Mouse (Mus musculus) midbrain, embryonic 10.5 days (tissue): Measurements from ENCODE around the gene Pqbp1. TPM values are rescaled to one million over a fixed set of nuclear protein-coding genes. Genes with fewer than 3 reads are reported as not detected.
A peak's percentile ranks its signal among the peaks of the same experiment; 100 is the strongest.

ENCODE experiments used
- DNase-seq: peaks from one replicate; pipeline ENCODE4 v3.0.0-alpha.2; 2017; ENCODE audit warnings: low spot score
- H3K27ac ChIP-seq: fragments of 300-500 bp; sonication (generic); replicated peaks from 2 replicates; pipeline ENCODE4 v1.5.1; 2016; ENCODE audit warnings: mild to moderate bottlenecking
- H3K27me3 ChIP-seq: fragments of 300-500 bp; sonication (generic); 2 replicates; pipeline ENCODE4 v1.6.1; 2016; ENCODE audit warnings: low read depth, mild to moderate bottlenecking; ENCODE audit not compliant: poor library complexity, severe bottlenecking
- H3K36me3 ChIP-seq: fragments of 300-500 bp; sonication (generic); 2 replicates; pipeline ENCODE4 v1.6.1; 2016; ENCODE audit warnings: mild to moderate bottlenecking, moderate library complexity
- H3K4me1 ChIP-seq: fragments of 300-500 bp; sonication (generic); 2 replicates; pipeline ENCODE4 v1.6.1; 2016
- H3K4me3 ChIP-seq: fragments of 300-500 bp; sonication (generic); 2 replicates; pipeline ENCODE4 v1.5.1; 2016; ENCODE audit warnings: mild to moderate bottlenecking, moderate library complexity
- H3K9me3 ChIP-seq: fragments of 300-500 bp; sonication (generic); replicated peaks from 2 replicates; pipeline ENCODE4 v1.6.1; 2016; ENCODE audit warnings: mild to moderate bottlenecking
- WGBS: fragments of 180-500 bp; shearing (Covaris S2); methylation state at CpG from one replicate; pipeline ENCODE4 v1.1.7; 2016; 5-methylcytosine and 5-hydroxymethylcytosine counted together
- polyA plus RNA-seq: library from polyadenylated mRNA; unstranded; fragments of >200 nt; fragmentation: Nextera tagmentation; extraction: Ambion mirVana; gene quantifications from 2 replicates; pipeline ENCODE4 v1.2.1, GENCODE M21; 2016

The Pqbp1 gene
- 132 and 146 TPM in 2 replicates for polyA plus RNA-seq

DNA sequence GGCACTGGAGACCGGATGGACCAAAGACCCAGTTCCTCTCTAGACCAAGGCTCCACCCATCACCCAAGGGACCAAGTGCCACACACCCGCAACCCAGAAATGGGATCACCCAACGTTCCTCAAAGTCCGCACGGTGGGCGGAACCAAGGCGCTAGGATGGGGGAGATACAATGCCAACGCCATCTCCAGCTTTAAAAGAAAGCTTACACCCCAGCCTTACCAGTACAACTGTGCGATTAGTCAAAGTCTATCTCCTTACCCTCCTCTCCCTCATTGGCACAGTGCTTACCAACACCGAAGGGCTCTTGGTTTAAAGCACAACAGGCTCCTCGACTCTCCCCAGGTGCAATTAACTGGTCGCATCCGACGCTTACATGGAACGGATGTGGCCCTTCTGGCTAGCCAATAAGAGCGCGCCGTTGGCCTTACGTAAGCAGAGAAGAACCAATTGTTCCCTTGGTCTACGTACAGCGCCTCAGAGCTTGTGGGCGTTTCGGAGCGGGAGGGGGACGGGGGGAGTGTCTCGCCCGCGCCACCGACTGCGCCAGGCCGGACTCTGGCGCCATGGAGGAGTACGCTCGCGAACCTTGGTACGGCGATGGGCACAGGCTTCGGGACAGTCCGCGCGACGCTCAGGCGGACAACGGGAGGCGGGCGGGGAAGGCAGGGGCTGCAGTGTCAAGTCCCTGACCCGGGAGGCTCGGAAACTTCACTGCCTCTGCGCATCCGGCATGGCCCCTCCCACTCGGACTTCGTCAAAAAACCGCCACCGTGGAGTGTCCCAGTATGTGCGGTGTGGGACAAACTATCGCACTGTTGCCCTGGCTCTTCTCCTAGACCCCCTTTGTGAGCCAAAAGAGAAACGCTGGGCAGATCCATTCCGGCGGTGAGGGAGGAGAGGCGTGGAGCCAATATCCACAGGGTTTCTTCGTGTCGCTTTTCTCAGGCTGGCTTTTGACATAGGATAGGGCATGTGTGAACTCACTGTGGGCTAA is at the start of gene Pqbp1, which contains the start of gene Timm17b:
Gene Pqbp1 (minus strand): TSS at position 390 of the 995 bp plus-strand sequence.
Gene Timm17b (plus strand): TSS at position 478 of the 995 bp plus-strand sequence.
- 13% methylated on average over 61 of the region's 62 CpGs for WGBS
- no peaks in the 10 kb centered on the region for H3K27me3 ChIP-seq
- H3K9me3 ChIP-seq = 0 out of 2 replicates have a peak, but pooled peaks cover 4% of the 10 kb centered on the region
- H3K4me3 ChIP-seq = peak within 1 kb of the TSS; percentile 64
- peaks cover 13% of the 10 kb centered on the region for H3K4me1 ChIP-seq
- DNase-seq = peak; percentile 84
- peak within 1 kb of the TSS; percentile 88 for H3K27ac ChIP-seq
- peaks cover 37% of the 10 kb centered on the region for H3K36me3 ChIP-seq

DNA sequence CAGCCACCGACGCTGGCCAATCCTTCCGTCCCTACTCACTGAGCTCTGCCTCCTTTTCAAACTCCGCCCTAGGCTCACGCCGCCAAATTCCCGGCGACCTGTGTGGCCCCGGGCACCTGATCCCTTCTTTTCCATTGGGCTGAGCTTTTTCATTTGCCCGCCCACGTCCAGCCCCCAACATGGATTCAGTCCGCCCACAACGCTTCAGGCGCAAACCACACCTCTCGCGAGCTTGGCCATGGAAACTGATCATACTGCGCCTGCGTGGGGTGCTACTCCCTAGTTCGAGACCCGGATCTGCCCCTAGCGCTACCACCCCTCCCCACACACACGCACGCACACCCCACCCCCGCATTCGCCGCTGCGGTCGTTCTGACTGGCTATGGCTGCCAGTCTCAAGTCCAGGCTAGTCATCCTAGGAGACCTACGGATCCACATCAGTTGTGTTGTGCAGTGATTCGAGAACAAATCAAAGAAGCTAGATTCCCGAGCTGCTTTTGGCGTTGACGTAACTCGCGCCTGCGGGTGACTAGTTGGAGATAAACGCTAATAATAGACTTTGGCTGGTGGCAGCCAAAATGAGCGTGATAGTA is 48.9 kb upstream of the Pqbp1 start:
- H3K9me3 ChIP-seq = peaks cover 12% of the 10 kb centered on the region; the same call in 1 of the 2 replicates
- DNase-seq = peak; percentile 93
- peaks cover 21% of the 10 kb centered on the region for H3K36me3 ChIP-seq
- peaks cover 12% of the 10 kb centered on the region for H3K4me1 ChIP-seq
- no peaks in the 10 kb centered on the region for H3K27me3 ChIP-seq
- WGBS = 17% methylated on average over 38 of the region's 38 CpGs
- peak overlapping the region; percentile 85 for H3K27ac ChIP-seq
- peak overlapping the region; percentile 60 for H3K4me3 ChIP-seq

DNA sequence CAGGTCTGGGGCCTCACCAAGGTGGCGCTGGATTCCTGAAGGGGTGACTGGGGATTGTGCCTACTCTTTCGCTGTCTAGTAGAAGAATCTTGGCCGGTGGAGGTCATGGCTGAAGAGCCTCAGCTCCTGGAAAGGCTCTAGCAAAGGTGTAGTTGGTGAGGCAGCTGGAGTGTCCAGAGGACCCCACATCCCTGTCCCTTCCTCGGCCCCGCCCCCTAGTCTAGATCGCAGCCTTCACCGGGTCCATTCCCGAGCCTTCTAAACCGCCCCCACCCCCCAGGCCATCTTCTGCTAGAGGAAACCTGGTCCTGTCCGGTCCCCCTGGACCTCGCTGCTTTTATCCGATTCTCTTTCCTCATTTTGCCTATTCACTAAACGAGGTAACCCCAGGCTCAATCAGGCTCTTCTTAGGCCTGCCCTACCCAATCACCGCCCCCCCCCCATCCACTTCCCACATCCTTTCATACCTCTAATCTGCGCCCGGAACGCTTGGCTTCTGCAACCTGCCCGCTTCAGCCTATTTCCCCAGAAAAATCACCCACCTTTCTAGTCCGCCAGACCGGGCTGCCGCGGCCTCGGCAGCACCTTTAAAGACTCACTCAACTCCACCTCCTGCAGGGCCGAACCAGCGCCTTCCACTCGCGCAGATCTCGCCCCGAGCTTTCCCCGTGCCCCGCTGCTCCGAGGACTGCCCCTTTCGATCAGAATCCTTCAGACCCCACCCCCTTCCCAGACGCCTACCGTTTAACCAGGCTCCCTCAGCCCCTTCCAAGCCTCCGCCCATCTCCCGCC is 48.2 kb upstream of the Pqbp1 start, which contains the start of gene Hdac6:
Gene Hdac6 (minus strand): TSS at position 782 of the 792 bp plus-strand sequence.
- Histone ChIP-seq H3K27ac (peak within 1 kb of the TSS; percentile 85), H3K36me3 (peaks cover 22% of the 10 kb centered on the region), H3K4me1 (peaks cover 12% of the 10 kb centered on the region), H3K4me3 (peak within 1 kb of the TSS; percentile 60), H3K9me3 (peaks cover 12% of the 10 kb centered on the region; the same call in 1 of the 2 replicates), H3K27me3 (no peaks in the 10 kb centered on the region)
- 25% methylated on average over 36 of the region's 37 CpGs for WGBS
- peak; percentile 31 for DNase-seq

DNA sequence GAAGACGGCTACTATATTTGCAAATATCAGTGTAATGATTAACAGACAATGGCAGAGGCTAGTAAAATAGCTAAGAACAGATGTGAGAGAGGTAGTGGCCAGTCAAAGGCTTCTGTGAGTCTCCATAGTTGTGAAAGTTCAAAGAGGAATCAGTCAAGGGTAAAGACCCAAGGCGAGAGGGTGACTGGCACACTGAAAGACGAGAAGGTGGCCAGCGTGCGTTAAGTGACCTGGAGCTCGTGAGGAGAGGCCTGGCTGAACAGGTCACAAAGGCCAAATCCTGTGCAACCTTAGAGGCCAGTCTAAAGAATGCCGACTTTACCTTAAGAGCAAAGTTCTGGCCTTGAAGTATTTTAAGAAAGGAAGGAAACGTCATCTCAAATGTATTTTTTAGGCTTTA is 46.5 kb upstream of the Pqbp1 start:
- H3K9me3 ChIP-seq = peaks cover 8% of the 10 kb centered on the region; the same call in 1 of the 2 replicates
- no peak overlapping the region for H3K27ac ChIP-seq
- no peak for DNase-seq
- no peaks in the 10 kb centered on the region for H3K27me3 ChIP-seq
- peaks cover 36% of the 10 kb centered on the region for H3K36me3 ChIP-seq
- peaks cover 12% of the 10 kb centered on the region for H3K4me1 ChIP-seq
- WGBS = 76% methylated on average over 8 of the region's 8 CpGs
- H3K4me3 ChIP-seq = no peak overlapping the region

DNA sequence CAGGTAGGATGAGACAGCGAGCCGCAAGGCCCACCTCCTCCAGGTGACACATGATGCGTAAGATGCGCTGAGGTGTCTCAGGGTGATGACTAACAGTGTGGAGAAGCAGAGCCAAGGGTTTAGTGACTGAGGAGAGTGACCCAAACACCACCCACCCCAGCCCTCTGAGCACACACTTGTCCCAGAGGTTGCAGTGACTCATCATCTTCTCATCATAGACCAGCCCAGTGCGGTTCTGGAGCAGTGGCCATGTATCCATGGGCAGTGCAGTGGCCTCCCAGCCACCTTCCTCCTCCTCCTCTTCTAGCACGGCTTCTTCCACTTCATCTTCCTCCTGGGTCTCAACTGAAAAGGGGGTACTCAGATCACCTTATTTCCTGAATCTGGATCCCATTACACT is 38.6 kb upstream of the Pqbp1 start:
- H3K4me3 ChIP-seq = no peak overlapping the region
- peaks cover 86% of the 10 kb centered on the region for H3K36me3 ChIP-seq
- H3K4me1 ChIP-seq = no peaks in the 10 kb centered on the region
- DNase-seq = no peak
- 99% methylated on average over 6 of the region's 6 CpGs for WGBS
- H3K9me3 ChIP-seq = no peaks in the 10 kb centered on the region; the same call in 1 of the 2 replicates
- H3K27me3 ChIP-seq = no peaks in the 10 kb centered on the region
- H3K27ac ChIP-seq = no peak overlapping the region

DNA sequence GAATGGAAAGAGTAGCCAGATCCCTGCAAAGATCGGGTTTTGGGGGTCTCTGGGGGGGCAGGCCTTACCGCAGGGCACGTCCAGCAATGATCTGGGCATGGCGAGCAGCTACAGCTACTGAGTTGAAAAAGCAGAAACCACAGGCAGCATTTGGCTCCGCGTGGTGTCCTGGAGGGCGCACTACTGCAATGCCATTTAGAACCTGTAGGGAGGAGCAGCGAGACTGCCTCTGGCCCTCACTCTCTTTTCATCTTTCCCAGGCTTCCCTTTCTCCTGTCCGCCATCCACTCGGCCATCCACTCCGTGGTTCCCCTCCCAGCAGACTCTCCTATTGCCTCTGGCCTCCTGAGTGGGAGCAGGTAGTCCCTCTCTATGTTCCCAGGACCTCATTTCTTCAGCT is 37.8 kb upstream of the Pqbp1 start:
- no peak for DNase-seq
- no peak overlapping the region for H3K4me3 ChIP-seq
- no peaks in the 10 kb centered on the region for H3K27me3 ChIP-seq
- peaks cover 89% of the 10 kb centered on the region for H3K36me3 ChIP-seq
- H3K9me3 ChIP-seq = peaks cover 2% of the 10 kb centered on the region; the same call in 1 of the 2 replicates
- 60% methylated on average over 11 of the region's 11 CpGs for WGBS
- no peak overlapping the region for H3K27ac ChIP-seq
- H3K4me1 ChIP-seq = no peaks in the 10 kb centered on the region

DNA sequence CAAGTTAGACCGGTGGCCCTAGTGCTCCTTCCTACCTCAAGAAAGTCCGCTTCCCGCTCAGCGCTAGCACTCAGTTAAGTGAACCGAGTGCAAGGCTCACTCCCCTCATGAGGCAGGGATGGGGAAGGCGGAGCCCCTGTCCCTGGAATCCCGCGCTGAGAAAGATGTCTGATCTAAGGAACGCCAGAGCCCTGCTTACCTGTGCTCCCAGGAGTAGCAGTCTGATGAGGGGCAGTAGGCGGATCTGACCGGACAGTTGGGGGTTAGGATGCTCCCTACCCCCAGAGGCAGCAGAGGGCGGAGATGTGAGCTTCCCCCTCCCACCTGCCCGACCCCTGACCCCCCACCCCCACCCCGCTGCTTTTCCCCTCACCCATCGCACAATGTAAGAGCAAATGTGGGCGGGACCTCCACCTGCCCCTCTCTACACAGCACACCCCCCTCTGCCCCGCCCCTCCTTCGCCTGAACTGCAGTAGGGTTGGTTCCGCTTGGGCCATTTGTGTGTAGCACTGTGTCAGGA is 29.3 kb upstream of the Pqbp1 start, which contains the start of gene Eras:
Gene Eras (minus strand): TSS at position 338 of the 521 bp plus-strand sequence.
- H3K4me1 ChIP-seq = peaks cover 14% of the 10 kb centered on the region
- peaks cover 45% of the 10 kb centered on the region for H3K36me3 ChIP-seq
- H3K4me3 ChIP-seq = peak within 1 kb of the TSS; percentile 20; the same call in 1 of the 2 replicates
- WGBS = 14% methylated on average over 19 of the region's 19 CpGs
- H3K27ac ChIP-seq = no peak within 1 kb of the TSS
- H3K27me3 ChIP-seq = peaks cover 63% of the 10 kb centered on the region
- H3K9me3 ChIP-seq = peaks cover 23% of the 10 kb centered on the region
- no peak for DNase-seq

DNA sequence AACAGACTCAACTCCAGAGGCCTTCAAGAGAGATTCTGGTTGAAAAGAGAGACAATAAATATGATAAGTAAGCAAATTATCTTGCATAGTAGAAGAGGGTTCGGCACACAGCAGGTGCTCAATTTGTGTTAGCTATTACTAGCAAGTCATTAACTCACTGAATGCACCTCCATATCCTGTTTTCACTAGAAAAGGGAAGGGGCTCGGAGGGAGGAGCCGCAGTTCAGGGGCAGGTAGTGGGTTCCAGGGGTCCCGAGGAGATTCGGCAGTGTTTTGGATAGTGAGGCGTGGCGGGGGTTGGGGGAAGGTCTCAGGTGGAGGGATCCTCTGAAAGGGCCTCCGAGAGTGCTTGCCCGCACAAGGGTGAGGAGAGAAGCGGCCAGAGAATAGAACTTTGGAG is 28.0 kb upstream of the Pqbp1 start:
- peaks cover 32% of the 10 kb centered on the region for H3K9me3 ChIP-seq
- no peak for DNase-seq
- no peak overlapping the region for H3K27ac ChIP-seq
- 8% methylated on average over 10 of the region's 10 CpGs for WGBS
- peaks cover 75% of the 10 kb centered on the region for H3K27me3 ChIP-seq
- H3K36me3 ChIP-seq = peaks cover 33% of the 10 kb centered on the region
- H3K4me1 ChIP-seq = peaks cover 27% of the 10 kb centered on the region
- H3K4me3 ChIP-seq = peak overlapping the region; percentile 20; the same call in 1 of the 2 replicates

DNA sequence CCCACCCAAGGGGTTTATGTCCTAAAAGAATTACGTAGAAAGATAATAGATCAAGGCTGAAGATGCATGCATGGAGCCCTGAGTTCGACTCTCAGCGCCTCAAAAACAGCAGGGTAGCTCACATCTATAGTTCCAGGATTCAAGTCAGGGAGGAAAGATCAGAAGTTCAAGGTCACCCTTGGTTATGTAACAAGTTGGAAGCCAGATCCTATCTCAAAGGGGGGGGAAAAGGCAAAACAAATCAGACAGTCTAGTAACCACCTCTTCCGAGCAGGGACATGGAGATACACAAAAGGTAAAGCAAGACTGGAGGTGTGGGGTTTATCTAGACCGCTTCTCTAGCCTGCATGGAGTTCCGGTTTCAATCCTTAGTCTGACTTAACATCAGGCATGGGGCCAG is 27.2 kb upstream of the Pqbp1 start:
- Histone ChIP-seq H3K27me3 (peaks cover 83% of the 10 kb centered on the region), H3K9me3 (peaks cover 29% of the 10 kb centered on the region), H3K27ac (no peak overlapping the region), H3K36me3 (peaks cover 24% of the 10 kb centered on the region), H3K4me1 (peaks cover 32% of the 10 kb centered on the region), H3K4me3 (no peak overlapping the region)
- 76% methylated on average over 6 of the region's 6 CpGs for WGBS
- DNase-seq = no peak

DNA sequence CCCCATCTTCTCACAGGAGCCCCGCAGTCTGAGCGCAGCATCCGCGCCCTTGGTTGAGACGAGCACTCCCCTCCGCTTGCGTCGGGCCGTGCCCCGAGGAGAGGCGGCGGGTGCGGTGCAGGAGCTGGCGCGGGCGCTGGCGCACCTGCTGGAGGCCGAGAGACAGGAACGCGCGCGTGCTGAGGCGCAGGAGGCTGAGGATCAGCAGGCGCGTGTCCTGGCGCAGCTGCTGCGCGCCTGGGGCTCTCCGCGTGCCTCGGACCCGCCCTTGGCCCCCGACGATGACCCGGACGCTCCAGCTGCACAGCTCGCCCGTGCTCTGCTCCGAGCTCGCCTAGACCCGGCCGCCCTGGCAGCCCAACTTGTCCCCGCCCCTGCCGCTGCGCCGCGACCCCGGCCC is 23.0 kb upstream of the Pqbp1 start:
- peak overlapping the region; percentile 49 for H3K4me3 ChIP-seq

DNA sequence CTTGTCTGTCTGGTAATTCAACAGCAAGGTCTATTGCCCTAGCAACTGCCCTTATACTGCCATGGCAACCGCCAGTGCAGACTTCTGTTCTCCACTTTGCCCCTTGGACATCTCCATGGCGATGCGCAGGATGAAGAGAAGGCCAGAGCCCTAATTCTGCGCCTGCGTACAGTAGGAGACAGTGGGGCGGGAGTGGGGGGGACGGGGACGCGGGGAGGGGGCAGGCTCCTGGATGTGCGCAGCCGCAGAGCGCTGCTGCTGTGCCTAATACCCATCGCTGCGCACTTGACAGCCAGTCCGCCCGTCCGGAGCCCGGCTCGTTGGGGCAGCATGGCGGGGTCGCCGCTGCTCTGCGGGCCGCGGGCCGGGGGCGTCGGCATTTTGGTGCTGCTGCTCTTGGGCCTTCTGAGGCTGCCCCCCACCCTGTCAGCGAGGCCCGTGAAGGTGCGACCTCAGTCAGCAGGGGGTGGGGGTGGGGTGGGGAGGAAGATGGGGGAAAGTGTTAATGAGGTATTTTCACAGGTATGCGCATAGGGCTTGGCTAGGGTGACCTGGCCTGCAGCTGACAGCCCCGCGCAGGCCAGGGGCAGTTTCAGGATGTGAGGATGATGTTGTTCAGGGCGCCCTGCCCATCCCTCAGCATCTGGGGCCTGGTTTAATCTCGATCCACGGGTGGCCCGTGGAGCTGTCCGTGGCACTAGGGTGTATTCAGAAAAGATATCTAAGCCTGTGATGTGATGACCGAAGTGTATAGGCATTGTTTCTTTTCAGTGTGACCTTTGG is 20.7 kb upstream of the Pqbp1 start, which contains the start of gene Pcsk1n:
Gene Pcsk1n (plus strand): TSS at position 222 of the 783 bp plus-strand sequence.
- H3K4me1 ChIP-seq = peaks cover 34% of the 10 kb centered on the region
- H3K9me3 ChIP-seq = peaks cover 27% of the 10 kb centered on the region
- whole genome bisulfite sequencing = 22% methylated on average over 40 of the region's 40 CpGs
- H3K4me3 ChIP-seq = peak within 1 kb of the TSS; percentile 54
- no peaks in the 10 kb centered on the region for H3K36me3 ChIP-seq
- peaks cover 53% of the 10 kb centered on the region for H3K27me3 ChIP-seq
- DNase-seq = peak; percentile 75
- peak within 1 kb of the TSS; percentile 75 for H3K27ac ChIP-seq

More for the DNA sequence above, 23.0 kb upstream of the Pqbp1 start:
- Histone ChIP-seq H3K9me3 (peaks cover 27% of the 10 kb centered on the region), H3K27me3 (peaks cover 74% of the 10 kb centered on the region), H3K27ac (peak overlapping the region; percentile 67), H3K4me1 (peaks cover 34% of the 10 kb centered on the region), H3K36me3 (no peaks in the 10 kb centered on the region)
- WGBS = 15% methylated on average over 47 of the region's 48 CpGs
- DNase-seq = peak; percentile 41
